In the genomic region with DNA sequence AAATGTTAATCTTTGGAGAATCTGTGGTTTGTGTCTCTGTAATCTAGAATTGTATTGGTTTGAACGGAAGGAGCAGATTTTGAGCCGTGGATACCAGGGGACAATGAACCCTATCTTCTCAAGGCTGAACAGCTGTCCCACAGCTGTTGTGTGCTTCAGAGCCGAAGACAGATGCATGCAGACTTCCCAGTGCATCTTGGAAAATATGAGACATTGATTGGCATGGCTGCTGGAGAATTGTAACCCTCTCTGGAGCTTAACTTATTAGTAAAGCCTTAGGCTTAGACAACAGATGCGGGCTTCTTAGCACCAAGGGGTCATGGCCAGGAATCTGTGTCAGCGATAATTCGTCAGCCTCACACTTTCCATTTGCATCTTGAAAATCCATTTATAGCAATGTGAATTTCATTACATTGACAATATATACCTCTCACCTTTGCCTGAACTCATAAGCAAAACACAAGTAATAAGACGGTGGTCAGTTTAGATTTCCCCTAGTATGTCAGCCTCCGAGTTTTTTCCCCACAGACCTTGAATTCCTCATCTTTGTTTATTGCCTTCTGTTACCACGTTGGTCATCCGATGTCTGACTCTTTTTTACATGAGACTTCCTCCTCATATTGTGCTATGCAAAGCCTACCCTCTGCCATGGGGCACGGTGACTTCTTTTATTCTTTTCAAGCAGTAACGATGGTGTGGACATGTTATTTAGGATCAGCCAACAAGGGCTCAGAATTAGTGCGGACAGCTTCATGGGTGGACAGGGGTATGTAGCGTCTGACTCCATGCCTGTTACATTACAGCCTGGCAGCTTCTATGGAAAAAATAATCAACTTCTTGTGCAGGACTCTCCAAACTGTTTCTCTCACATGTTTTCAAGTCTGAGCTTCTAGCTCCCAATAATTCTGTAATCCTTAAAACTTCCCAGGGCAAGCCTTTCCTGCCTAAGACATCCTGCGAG, we compare ENCODE assay signal across 15 mouse cellular contexts. TPM values are rescaled to one million over a fixed set of nuclear protein-coding genes. Genes with fewer than 3 reads are reported as not detected.
DNase-seq lines count a peak whose midpoint lies in the region; ATAC-seq and TF ChIP-seq lines count a peak whose summit lies in the region.
"Had no signal": no experiment of that assay in that cellular context is flagged by ENCODE, and none has a peak within 500 bp of the region (broad histone marks: within the 10 kb centered on the region; RNA-seq: fewer than 3 reads in every experiment).

No protein-coding gene starts in this region.

- no peaks in the 10 kb centered on the region for H3K9me3 ChIP-seq in limb, embryonic 12.5 days
- no peaks in the 10 kb centered on the region for H3K9me3 ChIP-seq in limb, embryonic 10.5 days (replicated peaks)
- H3K9me3 ChIP-seq in limb, embryonic 14.5 days (ENCODE audit: control insufficient read depth, low read length) = no peaks in the 10 kb centered on the region
- H3K9me3 ChIP-seq: heart, embryonic 15.5 days; liver, embryonic 12.5 days had no signal

- H3K9ac ChIP-seq in limb, embryonic 12.5 days (replicated peaks) = no peak overlapping the region
- H3K9ac ChIP-seq in limb, embryonic 14.5 days (ENCODE audit: low read depth, low read length, severe bottlenecking) = no peak overlapping the region
- H3K9ac ChIP-seq: heart, embryonic 15.5 days; liver, embryonic 12.5 days had no signal

- no peak overlapping the region for H3K4me2 ChIP-seq in limb, embryonic 12.5 days
- no peak overlapping the region for H3K4me2 ChIP-seq in limb, embryonic 14.5 days (replicated peaks; ENCODE audit: low read depth, low read length, severe bottlenecking)
- H3K4me2 ChIP-seq: heart, embryonic 15.5 days; liver, embryonic 12.5 days had no signal

- ATAC-seq in limb, embryonic 12.5 days (ENCODE audit: insufficient number of reproducible peaks, insufficient read depth, low FRiP score, low TSS enrichment, low read depth) = peak; percentile 66; the same call in 1 of the 2 replicates
- ATAC-seq in limb, embryonic 14.5 days (ENCODE audit: low FRiP score, low read depth) = peak; percentile 88
- ATAC-seq: inflammation-experienced regulatory T-cells, adult 6 months; liver, embryonic 12.5 days had no signal

- H3K27me3 ChIP-seq in limb, embryonic 12.5 days = no peaks in the 10 kb centered on the region
- no peaks in the 10 kb centered on the region for H3K27me3 ChIP-seq in limb, embryonic 10.5 days (ENCODE audit: low read depth, poor library complexity, severe bottlenecking)
- H3K27me3 ChIP-seq in limb, embryonic 14.5 days (ENCODE audit: control insufficient read depth, insufficient read depth, low read length) = no peaks in the 10 kb centered on the region
- H3K27me3 ChIP-seq: heart, embryonic 15.5 days; liver, embryonic 12.5 days had no signal

- no peaks in the 10 kb centered on the region for H3K36me3 ChIP-seq in limb, embryonic 12.5 days
- H3K36me3 ChIP-seq in limb, embryonic 10.5 days = no peaks in the 10 kb centered on the region
- H3K36me3 ChIP-seq in limb, embryonic 14.5 days (ENCODE audit: control insufficient read depth, insufficient read depth, low read length) = no peaks in the 10 kb centered on the region
- H3K36me3 ChIP-seq: heart, embryonic 15.5 days; liver, embryonic 12.5 days had no signal

- intact Hi-C loops in left cerebral cortex, postnatal 10 days (cut with DNase I) = no loop called here

- no peak for TF ChIP-seq POLR2A in limb, embryonic 14.5 days (IDR thresholded peaks at IDR 0.05; ENCODE audit: borderline replicate concordance, extremely low read depth, insufficient read depth, insufficient read length)

- H3K4me3 ChIP-seq in limb, embryonic 12.5 days (replicated peaks) = no peak overlapping the region
- no peak overlapping the region for H3K4me3 ChIP-seq in limb, embryonic 10.5 days
- no peak overlapping the region for H3K4me3 ChIP-seq in limb, embryonic 14.5 days (replicated peaks; ENCODE audit: low read length)
- H3K4me3 ChIP-seq: heart, embryonic 15.5 days; liver, embryonic 12.5 days had no signal

- no peak for DNase-seq in limb, embryonic 10.5 days (ENCODE audit: low spot score)
- DNase-seq in heart, adult 8-10 months (ENCODE audit: low spot score) = peak; percentile 66
- peak; percentile 83 for DNase-seq in limb, embryonic 14.5 days (ENCODE audit: low spot score)
- peak; percentile 48 for DNase-seq in retina, postnatal 1 day
- no peak for DNase-seq in left cerebral cortex, postnatal 10 days (ENCODE audit: extremely low spot score in 1 of 2, low spot score in 2 of 2)
- no peak for DNase-seq in spleen, postnatal 14 days (ENCODE audit: low spot score in 2 of 2)
- DNase-seq: adrenal gland, postnatal 25 days; right cerebral cortex, postnatal 4 days had no signal

- no peaks in the 10 kb centered on the region for H3K4me1 ChIP-seq in limb, embryonic 12.5 days (replicated peaks)
- H3K4me1 ChIP-seq in limb, embryonic 10.5 days = no peaks in the 10 kb centered on the region
- H3K4me1 ChIP-seq in limb, embryonic 14.5 days (ENCODE audit: control insufficient read depth, insufficient read depth, low read length) = no peaks in the 10 kb centered on the region; the same call in 1 of the 2 replicates
- H3K4me1 ChIP-seq: heart, embryonic 15.5 days; liver, embryonic 12.5 days had no signal

- no peak overlapping the region for H3K27ac ChIP-seq in limb, embryonic 12.5 days
- no peak overlapping the region for H3K27ac ChIP-seq in limb, embryonic 10.5 days
- peak overlapping the region; percentile 44; the same call in 1 of the 2 replicates for H3K27ac ChIP-seq in limb, embryonic 14.5 days (replicated peaks; ENCODE audit: low read depth, low read length)
- H3K27ac ChIP-seq: heart, embryonic 15.5 days; kidney, postnatal 0 days; liver, embryonic 12.5 days had no signal

- WGBS in limb, embryonic 12.5 days = 64% methylated on average over 15 of the region's 15 CpGs
- 81% methylated on average over 15 of the region's 15 CpGs for WGBS in limb, embryonic 10.5 days
- 58% methylated on average over 15 of the region's 15 CpGs for WGBS in limb, embryonic 14.5 days

RNA-seq across cellular contexts. Expression of a gene that starts 11.7 kb away (rescaled TPM):
- 7.4 and 8.6 TPM in 2 replicates for polyA plus RNA-seq in limb, embryonic 12.5 days (2016; fragmentation: Nextera tagmentation; extraction: Ambion mirVana)
- polyA plus RNA-seq in limb, embryonic 10.5 days (2016; fragmentation: Nextera tagmentation; extraction: Ambion mirVana) = 1.7 and 3.3 TPM in 2 replicates
- not detected for total RNA-seq in heart, adult 8-10 months (2022)
- 119 and 130 TPM in 2 replicates for polyA plus RNA-seq in limb, embryonic 14.5 days (2012; rRNA removed)
- 92.6 and 108 TPM in 2 replicates for polyA plus RNA-seq in limb, embryonic 14.5 days (2014; fragmentation: Nextera tagmentation; extraction: Ambion mirVana)
- under 1 TPM in 1 of 2 experiments, not detected in 1; 0.15 TPM for total RNA-seq in left cerebral cortex, postnatal 10 days (2021)
- total RNA-seq: common myeloid progenitor, adult 5-6 weeks; megakaryocyte, adult 5-6 weeks had no signal

RNA-seq across cellular contexts. Expression of a gene that starts 41.1 kb away (rescaled TPM):
- polyA plus RNA-seq in limb, embryonic 12.5 days (2016; fragmentation: Nextera tagmentation; extraction: Ambion mirVana) = 14.9 and 17.9 TPM in 2 replicates
- polyA plus RNA-seq in limb, embryonic 10.5 days (2016; fragmentation: Nextera tagmentation; extraction: Ambion mirVana) = 13.3 and 15.9 TPM in 2 replicates
- 10 to 100 TPM; 34.2 to 38.2 (median 36.0) TPM for total RNA-seq in heart, adult 8-10 months (2022)
- 22.2 and 25.7 TPM in 2 replicates for polyA plus RNA-seq in limb, embryonic 14.5 days (2012; rRNA removed)
- polyA plus RNA-seq in limb, embryonic 14.5 days (2014; fragmentation: Nextera tagmentation; extraction: Ambion mirVana) = 25.3 and 26.5 TPM in 2 replicates
- total RNA-seq in left cerebral cortex, postnatal 10 days (2021) = 10 to 100 TPM in 1 of 2 experiments, 1 to 10 TPM in 1; 6.4 to 10.8 TPM

Comparison
In these comparisons a context has a peak if more than half of its experiments do, and no peak if none do; other contexts are left out.
1. DNase-seq: peak in heart, adult 8-10 months (single experiment), limb, embryonic 14.5 days (single experiment) and retina, postnatal 1 day (single experiment); none in limb, embryonic 10.5 days (single experiment), left cerebral cortex, postnatal 10 days (0 of 2) and spleen, postnatal 14 days (0 of 2).